Mouse (Mus musculus) frontal cortex, postnatal 25 days (tissue): ENCODE results near the gene Eif6.
"Not testable (repeated sequence)": the region's sequence is repeated elsewhere in the genome, so short reads cannot be mapped to it uniquely, and the experiment has no call there.

Experiments used
- DNase-seq, 2 experiments: peaks; one replicate each; pipeline ENCODE4 v3.0.0; 2022; ENCODE audit warnings: low spot score in 2 of 2

Eif6 gene

DNA sequence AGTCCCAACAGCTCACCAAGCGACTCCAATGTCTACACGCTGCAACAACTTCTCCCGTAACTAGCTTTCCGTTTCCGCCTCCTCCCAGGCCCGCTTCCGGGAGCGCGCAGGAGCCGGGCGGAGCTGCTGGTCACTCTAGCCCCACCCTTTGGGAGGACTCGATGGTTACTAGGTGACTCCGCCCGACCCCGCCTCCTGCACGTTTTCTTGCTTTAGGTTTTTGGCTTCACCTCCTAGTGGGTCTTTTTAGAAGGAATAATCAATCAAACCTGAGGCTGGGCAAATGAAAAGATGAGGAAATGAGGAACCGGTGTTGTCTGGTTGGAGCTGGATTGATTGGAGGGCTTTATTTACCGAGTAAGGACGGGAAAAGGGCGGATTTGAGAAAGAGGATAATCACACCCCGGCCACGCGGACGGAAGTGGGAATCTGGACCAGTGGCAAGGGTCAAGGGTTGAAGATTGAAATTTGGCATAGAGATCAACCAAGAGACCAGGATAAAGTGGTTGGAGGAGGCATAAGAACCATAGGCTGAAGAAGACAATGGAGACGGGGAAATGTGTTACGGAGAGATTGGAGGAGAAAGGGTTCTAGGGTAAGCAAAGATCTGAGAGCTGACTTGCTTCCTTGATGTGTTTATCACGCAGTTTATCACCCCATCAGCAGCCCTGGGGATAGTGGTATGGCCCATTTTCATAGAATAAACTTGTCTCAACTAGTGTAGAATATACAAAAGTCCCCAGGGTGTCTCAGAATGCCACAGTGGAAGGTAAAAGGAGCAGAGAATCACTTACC lies at the start of gene Eif6:
TSS of gene Eif6 (minus strand) at position 296 of the 795 bp plus-strand sequence.
- DNase-seq, result peak; percentile 51 to 63

DNA sequence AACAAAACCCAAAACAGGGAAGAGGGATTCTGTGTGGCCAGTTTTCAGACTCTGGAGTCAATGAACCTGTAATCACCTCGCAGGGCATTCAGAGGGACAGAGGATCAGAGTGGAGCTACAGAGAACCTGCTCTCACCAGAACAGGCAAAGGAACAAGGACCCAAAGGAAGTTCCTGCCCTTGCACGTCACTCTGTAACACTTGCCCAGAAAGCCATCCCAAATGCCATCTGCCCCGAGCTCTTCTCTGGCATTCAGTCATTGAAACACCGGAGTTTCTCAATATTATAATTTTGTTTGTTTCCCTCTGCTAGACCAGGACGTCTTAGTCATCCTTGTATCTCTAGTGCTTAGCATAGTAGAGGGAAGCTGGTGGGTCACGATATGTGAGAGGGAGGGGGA lies 46.9 kb upstream of the Eif6 start:
- DNase-seq, result no peak

DNA sequence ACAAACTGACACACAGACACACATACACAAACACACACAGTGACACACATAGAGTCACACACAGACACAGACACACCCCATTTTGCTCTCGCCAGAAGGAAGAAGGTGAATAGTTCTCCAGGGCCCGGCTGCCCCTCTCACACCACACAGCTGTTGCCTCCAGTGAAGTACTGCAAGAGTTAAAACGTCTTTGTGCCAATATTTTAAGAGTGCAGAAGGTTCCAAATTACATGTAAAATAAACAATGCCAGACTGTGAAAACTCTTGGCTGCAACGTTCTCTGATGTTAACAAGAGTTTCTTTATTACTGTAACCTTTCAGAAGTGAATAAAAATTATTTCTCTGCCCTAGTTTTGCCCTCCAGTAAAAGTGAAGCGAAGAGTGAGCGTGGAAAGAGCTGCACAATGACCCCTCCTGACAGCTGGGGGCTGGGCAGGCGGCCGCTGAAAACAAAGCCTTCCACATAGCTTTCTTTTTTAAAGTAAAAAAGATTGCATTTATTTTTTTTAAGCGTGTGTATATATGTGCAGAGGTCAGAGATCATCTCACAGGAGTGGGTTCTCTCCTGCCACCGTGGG lies 46.3 kb upstream of the Eif6 start:
- no peak for DNase-seq

DNA sequence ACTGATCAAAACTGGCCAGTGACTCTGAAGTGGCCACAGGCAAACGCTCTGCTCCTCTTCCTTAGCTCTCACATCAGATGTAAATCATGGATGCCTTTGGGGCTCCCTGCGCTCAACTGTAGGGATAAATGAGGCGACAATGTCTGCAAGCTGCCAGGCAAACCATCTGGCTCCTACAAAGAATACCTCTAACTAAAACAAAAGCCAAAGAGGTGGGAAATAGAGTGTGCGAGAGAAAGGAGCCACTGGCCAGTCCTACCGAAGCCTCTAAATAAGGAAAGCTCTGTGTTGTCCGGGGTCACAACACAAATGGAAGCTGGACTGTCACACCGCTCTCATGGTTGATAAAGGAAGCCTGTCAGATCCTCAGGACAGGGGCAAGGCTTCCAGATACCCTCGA lies 45.8 kb upstream of the Eif6 start:
- no peak for DNase-seq

DNA sequence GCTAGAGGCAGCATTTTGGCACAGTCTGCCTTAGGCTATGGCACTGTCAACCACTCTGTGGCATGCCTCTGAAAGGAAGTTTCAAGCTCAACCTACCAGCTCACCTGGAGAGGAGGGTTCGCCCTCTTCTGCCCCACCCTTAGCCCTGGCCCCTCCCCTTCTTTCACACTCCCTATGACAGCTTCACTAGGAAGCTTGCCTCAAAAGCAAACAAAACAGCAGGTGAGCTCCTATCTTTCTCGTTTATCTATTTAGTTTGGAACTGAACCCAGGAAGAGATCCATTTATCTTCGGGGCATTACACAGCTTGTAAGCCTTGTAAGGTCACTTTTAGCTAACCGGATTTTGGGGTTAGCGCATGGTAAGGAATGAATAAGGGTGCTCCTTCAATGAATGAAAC lies 43.0 kb upstream of the Eif6 start:
- no peak for DNase-seq

DNA sequence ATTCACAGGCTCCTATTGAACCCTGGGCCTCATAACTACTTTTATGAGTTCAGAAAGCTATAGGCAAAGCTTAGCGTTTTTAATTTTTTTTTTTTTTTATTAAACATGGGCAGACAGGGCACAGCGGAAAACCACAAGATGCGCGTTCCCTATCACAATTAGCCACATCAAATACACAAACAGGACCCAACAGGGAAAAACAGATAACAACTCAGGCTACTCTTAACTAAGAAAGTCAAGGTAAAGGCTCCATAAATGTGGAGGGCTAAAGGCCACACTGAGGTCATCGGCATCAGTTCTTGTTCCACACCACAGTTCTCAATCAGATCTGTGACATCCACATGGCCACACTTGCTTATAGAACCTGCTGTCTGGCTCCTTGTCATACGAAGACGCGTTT lies 41.6 kb upstream of the Eif6 start:
- DNase-seq, result no peak

DNA sequence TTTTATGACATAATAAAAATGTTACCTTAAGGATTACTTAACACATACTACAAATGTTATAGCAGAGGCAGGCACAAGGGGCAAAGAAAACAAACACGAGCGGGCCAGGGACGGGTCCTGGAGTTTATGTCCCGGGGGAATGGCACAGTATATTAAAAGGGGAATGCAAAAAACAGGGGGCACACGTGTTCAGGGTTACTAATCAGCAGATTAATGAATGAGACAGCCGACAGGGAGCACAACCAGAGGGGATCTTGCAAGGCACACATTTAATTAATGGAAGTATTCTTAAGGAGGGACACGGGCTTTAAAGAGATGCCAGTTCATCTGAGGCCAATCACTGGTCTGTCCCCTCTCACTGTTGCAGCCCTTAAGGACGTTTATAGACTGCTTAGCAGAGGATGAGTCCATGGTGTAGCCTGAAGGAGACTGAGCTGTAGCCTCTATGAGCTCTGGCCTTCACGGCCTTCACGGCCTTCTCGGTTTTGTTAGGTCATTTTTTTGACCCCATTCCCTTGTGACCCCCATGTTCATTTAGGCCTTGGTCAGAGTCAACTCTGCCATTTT lies 36.7 kb upstream of the Eif6 start:
- DNase-seq, result no peak

DNA sequence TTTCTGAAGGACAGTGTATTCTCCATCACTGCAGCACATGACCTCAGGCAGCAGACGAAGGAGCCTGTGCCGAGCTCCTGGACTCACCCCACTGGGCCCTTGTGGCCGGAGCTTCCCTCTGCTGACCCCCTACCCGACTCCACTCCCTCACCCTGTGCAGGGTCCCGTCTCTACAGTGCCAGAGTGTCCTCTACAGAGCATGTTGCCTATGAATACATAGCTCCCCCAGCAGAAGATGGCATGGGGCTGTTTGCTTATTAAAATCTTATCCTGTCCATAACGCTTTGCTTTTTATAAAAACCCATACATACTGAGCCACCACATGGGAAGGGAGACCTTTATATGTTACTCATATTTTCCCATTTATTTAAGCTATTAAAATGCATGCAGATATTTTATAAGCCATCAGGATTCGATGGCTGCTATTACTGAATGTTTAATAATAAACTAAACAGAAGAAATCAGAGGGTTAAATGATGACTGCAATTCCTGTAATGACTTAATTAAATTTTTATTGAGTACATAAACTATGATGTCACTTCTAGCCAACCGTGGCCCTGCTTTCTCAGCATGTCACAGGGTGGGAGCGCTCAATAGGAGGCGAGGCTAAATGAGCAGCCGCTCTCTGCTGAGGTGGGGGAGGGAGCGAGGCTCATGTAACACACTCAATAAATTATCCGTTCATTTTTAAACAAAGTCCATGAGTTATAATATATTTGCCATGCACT lies 36.0 kb upstream of the Eif6 start:
- no peak for DNase-seq

DNA sequence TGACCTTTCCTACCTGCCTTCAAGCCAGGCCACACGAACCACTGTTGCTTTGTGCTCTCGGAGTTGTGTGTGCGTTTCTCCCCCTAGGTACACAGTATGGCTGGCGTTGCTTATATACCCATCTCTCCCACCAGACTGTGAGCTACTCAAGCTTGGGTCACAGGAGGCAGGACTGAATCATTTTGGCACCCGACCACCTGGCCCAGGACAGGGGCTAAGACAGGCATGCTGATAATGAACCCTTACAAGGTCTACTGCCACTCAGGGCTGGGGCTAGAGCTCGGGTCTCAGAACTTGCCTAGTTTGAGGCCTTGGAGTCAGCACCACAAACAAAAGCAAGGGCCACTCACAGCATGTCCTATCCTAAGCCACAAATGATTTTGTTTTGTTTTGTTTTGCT lies 34.9 kb upstream of the Eif6 start:
- no peak for DNase-seq

DNA sequence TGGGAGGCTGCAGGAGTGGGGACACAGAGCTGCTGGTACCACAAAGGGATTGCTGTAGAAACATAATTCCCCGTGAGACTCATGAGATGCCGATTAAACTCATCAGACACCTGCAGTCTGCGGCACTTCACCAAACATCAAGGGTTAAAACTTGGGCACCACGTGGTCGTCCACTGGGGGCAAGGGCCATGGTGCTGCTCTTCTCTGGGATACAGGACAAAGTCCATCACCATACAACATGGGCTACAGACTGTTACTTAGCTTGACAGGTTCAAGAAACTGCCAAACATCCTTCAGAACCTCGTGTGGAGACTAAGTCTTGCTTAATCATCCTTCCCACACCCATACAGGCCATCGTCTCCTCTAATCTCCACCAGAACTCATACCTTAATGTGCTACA lies 33.4 kb upstream of the Eif6 start:
- DNase-seq, result no peak

DNA sequence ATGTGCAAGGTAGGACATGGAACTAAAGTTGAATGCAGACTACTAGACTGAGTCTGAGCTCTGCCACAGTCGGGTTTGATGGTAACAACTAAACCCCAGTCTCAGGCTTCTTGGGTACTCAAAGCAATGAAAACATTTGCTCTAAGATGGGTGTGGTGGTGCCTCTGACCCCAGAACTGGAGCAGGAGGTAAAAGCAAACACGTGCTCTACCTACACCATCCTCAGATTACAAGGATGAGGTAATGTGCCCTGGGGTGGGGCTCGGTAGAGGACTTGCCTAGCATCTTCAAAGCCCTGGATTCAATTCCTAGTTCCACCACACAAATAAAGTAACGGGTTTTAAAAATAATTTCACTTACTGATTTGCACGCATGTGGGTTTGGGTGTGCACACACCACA lies 25.8 kb upstream of the Eif6 start:
- DNase-seq, result no peak

DNA sequence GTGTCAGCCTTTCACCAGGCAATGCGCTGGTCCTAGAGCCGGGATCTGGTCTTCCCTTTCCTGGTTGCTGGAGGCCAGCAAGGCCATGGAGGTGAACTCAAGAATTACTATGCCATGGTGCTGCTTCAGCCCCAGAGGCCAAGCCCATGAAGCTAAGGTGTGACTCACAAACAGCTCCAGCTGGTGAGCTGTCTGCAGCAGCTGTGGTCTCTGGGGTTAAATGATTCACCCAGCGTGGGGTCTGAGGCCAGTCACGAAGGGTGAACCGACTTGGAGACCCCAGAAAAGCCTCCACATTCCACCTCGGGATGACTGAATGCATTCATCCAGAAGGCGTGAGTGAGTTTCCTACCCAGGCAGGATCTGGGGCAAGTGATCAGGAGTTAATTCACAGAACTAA lies 23.4 kb upstream of the Eif6 start:
- DNase-seq, result no peak

DNA sequence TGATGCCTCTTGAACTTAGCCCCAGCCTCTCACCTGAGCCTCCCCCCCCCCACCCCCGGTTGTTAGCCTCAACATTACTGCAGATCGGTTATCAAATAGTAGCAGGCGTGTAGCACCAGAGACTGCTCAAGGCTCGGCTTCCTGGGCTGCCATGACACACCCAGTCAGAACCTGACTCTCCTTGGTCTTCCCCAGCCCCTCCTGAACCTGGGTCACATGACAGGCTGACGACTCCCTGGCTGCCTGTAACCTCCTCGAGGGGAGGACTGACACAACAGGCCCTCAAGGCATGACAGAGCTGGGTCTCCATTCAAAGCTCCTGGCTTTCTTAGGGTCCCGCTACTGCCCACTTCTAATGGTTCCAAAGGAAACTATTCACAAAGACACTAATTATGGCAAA lies 22.7 kb upstream of the Eif6 start:
- no peak for DNase-seq

DNA sequence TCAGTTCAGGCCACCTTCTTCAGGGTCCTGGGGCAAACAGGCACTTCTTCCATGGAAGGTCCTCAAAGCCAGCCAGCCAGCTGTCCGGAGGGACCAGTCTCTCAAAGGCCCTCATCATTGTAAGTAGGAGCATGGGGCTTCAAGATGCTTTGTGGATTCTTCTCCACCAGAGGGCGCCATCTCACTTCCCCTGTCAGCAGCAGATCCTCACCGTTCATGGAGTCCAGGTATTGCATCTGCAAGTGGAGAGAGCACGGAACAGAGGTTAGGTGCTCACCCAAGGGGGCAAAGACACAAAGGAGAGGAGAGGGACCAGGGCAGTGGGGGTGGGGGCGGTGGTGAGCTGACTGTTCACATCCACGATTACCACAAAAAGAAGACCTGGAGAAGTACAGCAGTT lies 21.6 kb upstream of the Eif6 start:
- DNase-seq, result peak; percentile 74 to 80

DNA sequence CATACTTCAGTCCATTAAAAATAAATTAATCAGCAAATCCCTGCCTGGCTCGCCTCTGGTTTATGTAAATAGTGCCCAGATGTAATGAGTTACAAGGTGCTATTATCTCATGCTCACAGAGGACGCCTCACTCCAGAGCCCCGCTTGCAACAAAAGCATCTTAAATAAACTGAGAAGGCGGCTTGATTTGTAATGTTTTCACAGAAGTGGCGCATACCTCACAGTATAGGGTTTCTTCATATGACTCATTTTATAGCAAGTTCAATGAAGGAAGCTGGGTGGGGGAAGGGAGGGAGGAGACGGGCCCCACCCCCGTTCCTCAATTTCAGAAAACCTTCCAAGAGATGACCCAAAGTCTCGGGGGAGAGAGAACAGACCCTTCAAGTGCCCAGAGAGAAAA lies 20.2 kb upstream of the Eif6 start:
- no peak for DNase-seq

DNA sequence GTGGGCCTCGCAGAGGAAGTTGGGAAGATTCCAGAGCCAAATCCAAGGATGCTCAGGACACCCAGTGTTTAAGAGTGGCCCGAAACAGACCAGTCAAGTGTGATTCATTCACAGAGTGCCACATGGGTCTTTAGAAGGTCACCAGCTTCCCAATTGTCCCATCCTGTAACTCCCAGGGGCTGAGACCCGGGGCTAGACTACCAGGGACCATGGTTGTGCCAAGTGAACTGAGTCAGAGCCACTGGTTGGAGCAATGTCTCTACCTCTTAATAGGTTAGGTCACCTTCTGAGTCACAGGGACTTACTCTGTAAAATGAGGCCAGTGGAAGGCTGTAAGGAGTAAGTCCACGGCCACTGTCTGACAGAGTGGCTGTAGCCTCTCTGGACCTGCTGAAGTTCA lies 12.2 kb upstream of the Eif6 start:
- DNase-seq, result no peak

DNA sequence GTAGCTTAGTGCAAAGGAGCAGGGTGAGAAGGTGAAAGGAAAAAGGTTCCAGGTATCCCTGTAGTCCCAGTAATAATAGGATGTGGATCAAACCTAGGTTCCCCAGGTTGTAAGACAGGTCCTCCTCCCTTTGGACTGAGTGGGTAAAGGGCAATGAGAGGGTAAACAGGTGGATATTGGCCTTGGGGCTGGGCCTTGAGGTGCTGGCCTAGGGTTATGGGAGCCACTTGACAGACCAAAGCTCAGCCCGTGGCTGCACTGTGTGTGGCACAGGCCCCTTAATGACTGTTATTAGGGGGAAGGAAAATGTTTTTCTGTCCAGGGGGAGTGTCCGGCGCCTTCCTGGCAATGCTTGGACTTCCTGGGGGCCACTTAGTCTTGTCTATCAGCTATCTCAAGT lies 11.2 kb upstream of the Eif6 start:
- DNase-seq, result no peak

DNA sequence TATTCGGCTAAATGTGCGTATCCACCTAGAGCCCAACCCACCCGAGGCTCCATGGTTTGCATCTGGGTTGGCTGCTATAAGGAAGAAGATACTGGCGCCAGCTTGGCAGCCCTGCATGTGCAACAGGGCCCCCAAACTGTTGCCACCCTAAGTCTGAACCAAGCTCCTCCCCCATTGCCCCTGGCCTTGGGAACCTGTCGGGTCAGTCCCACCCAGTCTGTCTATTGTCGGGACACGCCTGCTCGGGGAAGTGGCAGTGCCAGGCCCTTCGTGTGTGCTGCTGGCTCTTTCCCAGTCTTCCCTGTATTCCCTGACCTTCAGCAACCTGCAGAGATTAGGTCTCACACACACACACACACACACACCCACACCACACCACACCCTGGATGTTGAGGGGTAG lies 8.0 kb upstream of the Eif6 start, which contains the start of gene Fam83c:
TSS of gene Fam83c (minus strand) at position 123 of the 400 bp plus-strand sequence.
- no peak for DNase-seq

DNA sequence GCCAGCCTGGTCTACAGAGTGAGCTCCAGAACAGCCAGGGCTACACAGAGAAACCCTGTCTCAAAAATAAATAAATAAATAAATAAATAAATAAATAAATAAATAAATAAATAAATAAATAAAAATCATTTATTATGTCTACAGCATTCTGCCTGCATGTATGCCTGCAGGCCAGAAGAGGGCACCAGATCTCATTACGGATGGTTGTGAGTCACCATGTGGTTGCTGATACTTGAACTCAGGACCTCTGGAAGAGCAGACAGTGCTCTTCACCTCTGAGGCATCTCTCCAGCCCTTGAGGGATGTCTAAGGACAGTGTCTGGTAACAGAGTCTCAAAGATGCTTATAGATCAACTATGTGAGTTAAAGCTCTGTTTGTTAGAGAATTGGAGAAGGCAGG lies 5.4 kb upstream of the Eif6 start:
- not testable (repeated sequence) for DNase-seq

DNA sequence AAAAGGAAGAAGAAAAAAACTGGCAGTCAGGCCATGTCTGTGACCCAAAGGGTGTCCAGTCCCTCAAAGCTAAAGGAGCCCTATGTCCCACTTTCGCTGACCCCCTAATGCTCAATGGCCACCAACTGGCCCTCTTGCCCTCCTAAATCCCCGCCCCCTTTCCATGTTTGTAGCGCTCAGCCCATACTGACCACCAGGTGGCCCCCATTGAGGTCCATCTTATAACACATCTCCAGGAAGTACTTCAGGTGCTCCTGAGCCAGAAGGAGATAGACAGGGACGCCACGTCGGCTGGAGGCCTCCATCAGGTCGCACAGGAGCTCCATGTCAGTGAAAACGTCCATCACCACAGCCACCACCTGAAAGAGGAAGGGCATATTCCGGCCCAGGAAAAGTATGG lies 4.6 kb upstream of the Eif6 start:
- DNase-seq, result no peak

DNA sequence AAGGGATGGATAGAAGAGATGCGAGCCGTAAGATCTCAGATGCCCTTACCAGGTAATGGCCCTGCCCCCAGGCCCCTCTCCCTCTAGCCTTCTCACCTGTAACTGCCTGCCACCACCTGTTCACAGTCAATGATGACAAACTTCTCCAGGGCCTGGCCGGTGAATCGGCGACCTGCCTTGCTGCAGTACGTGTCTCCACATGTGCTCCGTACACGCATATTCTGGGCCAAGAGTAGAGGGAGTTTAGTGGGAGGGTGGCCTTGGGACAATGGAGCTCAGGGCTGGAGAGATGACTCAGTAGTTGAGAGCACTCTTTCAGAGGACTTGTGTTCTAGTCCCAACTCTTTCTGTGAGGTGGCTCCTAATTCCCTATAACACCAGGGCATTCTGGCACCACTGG lies 4.1 kb upstream of the Eif6 start:
- DNase-seq, result no peak

DNA sequence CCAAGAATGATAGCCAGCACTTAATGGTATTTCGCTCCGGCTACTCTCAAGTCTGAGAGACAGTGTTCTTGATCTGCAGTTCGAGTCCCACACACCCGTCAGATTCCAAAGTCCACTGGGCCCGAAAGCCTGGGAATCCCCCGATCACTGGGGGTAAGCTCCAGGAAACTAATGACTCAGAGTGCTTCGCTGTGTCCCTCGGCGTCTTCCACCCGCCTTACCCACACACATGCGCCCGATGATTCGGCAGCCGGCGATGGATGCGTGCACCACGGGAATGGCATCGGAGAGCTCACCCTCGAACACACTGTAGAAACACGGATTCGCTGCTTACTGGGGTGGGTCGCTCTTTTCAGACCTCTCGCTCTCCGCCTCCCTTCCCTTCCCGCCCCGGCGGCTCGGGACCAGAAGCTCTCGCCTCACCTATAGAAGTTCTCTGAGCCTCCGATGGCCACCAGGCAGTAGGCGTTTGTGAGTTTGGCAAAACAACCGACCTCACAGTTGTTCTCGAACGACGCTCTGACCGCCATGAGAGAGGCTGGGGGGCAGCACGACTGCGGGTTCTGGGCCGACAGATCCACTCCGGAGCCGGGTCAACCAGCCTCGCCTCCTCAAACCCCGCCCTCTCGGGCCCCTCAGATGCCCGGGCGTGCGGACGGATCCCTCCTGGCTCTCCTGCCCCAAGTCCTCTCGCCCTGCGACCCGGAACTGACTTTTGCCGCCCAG lies 658 bp downstream of the Eif6 start:
- no peak for DNase-seq
